Mouse (Mus musculus) MEL-GATA-1-ER (cell line): ENCODE data around the gene Gm44502.
A peak's percentile ranks its signal among the peaks of the same experiment; 100 is the strongest.

Experiments
- DNase-seq: peaks from one replicate; pipeline ENCODE4 v3.0.0-alpha.2; 2012; ENCODE audit warnings: low read depth; ENCODE audit errors: extremely low read depth

The Gm44502 gene

DNA sequence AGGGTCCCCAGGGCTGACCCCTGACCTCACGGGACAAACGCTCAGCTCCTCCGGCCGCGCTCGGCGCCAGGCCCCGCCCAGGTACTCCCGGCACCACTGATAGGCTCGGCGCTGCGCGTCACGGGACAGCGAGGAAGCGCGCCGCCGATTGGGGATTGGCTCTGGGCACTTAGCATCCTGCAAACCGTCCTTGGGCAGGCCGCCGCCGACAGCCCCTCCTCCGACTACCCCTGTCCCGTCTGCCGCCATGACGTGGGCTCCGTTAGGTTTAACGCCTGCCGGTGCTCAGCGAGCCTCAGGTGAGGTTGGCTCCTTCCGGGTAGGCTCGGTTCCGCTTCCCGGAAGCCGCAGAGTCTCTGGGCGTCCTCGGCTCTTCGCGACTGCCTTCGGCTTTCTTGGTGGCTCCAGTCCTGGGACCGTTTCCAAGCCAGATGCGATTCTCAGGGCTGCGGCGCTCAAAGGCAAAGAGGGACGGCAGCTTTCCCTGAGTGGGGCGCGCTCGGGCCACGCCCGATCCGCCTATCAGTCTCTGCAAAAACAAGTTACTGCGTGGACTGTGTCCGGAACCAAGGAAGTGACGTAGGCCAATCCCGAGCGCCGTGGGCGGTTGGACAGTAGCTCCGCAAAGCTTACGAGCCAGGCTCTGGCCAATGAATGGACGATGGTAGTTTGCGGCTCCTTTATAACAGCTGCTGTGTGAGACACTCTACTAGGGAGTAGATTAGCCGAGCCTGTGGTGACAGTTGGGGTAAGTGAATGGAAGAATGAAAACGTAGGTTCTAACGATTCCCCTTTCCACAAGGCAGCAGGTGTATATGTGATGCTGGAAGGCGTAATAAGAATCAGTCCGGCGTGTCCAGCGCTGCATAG is at the start of gene Gm44502, which contains the start of the genes C730034F03Rik and Chkb:
Gm44502 (minus strand) TSS at position 345 of the 870 bp plus-strand sequence.
C730034F03Rik (plus strand) TSS at position 238 of the 870 bp plus-strand sequence.
Chkb (minus strand) TSS at position 557 of the 870 bp plus-strand sequence.
- DNase-seq = peak; percentile 94

DNA sequence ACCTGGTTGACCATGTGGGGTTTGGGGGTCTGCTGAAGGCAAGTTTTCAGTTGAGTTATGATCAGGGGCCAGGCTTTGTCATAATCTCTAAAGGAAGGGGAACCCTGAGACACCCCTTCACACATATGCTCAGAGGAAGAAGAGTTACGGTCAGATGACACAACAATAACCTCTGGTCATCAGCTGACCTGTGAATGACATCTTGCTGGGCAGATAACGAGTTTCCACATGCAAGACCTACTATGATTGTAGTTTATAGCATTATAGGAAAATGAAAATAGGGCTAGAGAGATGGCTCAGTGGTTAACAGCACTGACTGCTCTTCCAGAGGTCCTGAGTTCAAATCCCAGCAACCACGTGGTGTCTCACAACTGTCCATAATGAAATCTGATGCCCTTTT is 49.1 kb upstream of the Gm44502 start:
- DNase-seq = no peak

DNA sequence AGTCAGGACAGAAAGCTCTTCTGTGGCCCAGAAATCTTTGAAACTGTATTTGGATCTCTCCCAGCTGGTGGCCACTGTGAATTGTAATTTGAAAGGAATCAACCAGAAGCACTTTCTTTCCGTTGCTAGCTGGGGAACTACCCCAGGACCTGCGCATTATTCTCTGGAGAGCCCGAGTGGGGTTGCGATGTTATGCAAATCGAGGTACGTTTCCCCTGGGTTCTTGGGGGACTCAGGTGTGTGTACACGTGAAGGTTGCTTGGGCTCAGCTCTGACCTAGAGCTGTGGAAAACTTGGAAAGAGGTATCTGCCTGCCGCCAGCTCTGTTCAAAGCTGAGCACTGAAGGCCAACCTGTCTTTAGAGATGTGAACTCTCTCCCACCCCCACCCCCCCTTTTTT is 48.3 kb upstream of the Gm44502 start:
- DNase-seq = no peak

DNA sequence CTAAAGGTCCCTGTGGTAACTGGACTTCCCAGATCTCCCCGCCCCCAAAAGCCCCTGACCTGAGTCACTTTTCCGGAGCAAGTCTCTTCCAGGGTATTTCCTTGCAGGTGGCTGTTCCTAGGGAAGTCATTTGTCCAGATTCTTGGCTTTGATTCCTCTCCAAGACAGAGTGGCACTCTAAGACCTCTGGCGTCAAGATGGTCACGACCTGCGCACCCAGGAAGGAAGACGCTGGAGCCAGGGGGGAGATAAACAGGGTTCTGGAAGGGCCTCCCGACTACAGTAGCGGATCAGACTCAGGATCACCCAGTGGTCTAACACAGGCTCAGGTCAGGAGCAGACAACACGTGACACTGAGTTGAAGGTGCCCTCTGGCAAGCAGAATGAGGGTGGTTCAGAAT is 47.6 kb upstream of the Gm44502 start, which contains the start of gene Arsa:
Arsa (minus strand) TSS at position 335 of the 401 bp plus-strand sequence.
- no peak for DNase-seq

DNA sequence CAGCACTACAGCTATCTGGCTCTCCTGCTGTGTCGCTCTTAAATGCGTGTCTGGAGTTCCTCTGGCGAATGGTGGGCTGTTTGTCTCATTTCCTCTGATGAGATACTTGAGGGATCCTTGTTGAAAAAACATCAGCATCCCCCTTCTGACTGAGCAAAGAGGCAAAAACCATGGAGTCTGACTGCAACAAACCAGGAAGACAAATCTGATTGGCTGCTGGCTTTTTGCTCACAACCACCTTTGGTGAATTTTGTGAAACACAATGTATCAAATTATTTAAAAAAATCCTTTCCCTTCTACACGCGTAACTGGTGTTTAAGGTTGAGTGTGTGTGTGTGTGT is 46.9 kb upstream of the Gm44502 start:
- peak; percentile 82 for DNase-seq

DNA sequence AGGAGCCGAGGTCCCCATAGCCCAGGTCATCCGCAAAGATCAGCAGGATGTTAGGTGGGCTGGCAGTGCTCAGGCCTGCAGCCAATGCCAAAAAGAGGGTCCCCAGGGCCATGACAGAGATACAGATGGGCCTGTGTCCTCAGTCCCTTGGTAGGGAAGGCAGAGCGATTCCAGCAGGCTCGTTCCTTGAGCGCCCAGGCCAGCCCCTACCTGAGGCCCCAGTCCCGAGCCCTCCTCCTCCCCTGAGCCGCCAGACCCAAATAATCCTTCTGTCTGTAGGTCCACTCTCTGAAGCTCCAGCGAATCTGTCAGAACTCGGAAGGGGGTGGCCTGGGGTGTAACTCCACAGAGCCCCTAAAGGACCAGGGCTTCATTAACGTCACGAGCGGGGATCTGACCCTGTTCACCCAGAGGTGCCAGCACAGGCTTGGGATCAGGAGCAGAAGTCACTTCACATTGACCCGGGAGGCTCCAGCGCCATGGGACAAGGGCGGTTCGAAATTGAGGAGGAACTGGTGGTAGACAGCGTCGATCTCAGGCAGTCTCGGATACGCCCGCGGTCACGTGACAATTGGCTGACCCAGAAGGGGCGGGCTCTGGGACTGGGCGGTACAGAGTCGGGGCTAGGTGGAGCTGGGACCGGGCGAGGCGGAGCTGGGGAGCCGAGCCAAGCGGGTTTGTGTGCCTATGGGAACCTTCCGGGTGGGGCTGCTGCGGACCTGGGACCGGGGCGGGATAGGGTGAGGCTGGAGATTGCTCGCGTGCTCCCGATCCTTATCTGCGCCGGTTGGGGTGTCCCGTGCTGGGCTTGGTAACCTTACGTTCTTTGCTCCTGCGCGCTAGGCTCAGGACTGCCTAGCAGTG is 46.3 kb upstream of the Gm44502 start:
- DNase-seq = peak; percentile 82

DNA sequence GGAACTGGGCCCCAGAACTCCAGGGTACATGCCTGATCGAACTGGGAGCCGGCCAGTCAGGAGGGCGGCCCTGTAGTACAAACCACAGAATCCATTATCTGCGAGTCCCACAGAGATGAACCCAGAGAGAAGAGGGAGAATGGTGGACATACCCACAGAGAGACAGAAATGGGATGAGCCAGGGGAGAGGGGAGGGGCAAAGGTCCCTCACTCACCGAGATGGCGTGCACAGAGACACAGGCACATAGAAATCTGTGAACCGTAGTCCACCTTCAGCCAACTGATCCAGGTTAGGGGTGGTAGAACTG is 45.8 kb upstream of the Gm44502 start:
- DNase-seq = no peak

DNA sequence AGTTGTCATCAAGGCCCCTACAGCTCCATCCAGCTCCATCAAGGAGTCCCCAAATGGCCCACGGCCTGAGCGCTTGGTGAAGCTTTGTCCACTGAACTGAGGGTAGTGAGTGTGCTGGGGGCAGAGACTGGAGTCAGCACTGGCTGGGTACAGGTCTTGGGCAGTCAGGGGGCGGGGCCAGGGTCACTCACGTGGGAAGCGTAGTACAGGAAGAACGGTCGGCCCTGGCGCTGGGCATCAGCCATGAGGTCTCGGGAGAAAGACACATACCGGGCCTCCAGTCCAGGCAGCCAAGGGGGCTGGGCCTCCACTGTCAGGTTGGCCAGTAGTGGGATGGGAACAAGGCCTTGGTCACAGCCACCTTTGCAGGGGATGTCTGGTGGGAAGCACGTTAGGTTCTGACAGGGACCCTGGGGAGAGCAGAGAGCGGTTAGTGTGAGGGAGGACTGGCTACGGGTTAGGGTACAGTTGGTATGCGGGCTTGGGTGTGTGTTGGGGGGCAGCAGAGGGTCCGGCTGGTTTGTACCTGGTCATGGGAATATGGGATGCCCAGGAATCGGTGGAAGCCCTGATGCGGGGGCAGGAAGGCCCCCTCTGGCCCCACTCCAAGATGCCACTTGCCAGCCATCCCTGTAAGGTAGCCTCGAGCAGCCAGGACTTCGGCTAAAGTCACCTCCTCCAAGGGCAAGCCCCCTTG is 45.2 kb upstream of the Gm44502 start:
- DNase-seq = no peak

DNA sequence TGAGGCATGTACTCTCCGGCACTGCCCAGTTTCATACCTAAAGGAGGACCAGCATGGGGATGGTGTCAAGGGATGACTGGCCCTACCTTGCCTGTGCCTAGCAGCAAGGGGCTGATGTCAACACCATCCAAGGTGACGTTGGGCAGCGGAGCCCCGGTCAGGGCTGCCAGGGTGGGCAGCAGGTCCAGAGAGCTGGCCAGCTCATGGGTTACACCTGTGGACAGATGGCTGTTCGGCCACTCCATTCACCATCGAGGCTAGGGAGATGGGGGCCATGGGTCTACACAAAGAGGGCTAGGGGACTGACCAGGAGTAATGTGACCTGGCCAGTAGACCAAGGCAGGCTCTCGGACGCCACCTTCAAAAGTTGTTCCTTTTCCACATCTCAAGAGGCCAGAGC is 44.4 kb upstream of the Gm44502 start:
- DNase-seq = no peak

DNA sequence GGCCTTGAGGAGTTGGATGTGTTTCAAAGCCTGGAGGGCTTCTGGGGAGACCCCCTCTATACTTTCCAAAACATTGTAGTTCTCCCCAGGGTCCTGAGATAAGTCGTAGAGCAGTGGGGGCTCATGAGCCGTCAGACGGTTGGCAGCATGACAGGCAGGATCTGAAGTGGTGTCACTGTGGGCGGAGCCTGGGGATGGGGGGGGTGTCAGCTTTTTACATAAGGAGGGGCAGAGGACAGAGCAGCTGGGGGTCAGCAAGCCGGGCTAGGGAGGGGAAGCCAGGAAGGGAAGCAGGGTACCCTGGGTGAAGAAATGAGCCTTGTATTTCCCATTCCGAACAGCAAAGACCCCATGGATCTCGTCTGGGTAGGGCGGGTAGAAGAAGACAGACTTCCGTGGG is 43.9 kb upstream of the Gm44502 start:
- no peak for DNase-seq

DNA sequence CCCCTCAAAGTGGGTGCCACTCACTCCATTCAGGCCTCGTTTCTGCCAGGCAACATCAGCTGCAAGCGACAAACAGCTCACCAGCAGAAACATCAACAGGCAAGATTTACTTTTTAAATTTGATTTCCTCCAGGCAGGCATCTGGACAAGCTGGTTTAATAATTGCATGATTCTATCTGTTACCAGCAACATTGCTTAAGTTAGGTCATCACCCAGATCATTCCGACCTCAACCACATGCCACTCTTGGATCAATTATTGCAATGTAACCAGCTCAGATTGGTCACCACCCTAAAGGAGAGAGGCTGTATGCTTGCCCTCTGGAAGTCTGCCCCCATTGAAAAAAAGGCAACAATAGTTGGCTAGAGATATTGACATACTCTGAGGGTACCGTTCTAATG is 42.0 kb upstream of the Gm44502 start:
- no peak for DNase-seq

DNA sequence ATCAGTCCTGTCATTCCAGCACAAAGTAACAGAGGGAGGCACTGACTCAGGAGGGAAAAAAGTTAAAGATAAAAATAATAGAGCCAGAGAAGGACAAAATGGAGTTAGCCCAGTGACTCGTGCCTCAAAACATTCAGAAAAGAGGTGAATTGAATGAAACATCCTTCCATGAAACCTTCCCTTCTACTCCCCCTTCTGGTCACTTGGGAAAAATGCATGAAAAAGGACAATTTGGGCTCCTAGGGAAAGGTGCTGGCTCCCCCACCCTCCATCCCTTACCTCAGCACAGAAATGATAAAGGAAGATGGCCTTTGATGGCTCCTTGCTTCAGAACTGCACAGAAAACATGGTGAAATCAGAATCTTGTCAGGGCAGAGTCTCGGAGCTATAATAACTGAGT is 39.1 kb upstream of the Gm44502 start:
- DNase-seq = no peak

DNA sequence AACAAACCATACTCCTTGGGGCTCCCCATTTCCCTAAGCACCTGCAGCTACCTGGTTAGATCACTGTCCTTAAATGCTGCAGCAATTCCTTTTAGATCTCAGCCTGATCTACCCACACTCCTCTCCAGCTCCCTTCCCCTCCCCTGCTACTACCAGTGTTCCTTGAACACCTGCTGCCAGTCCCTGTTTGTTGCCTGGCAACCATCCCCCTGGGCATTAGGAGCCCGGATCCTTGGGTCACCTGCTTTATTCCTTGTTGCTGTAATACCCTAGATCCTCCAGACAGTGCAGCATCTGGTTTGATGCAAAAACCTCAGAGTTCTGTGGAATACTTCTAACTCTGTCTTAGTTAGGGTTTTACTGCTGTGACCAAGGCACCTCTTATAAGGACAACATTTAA is 35.6 kb upstream of the Gm44502 start:
- DNase-seq = no peak

DNA sequence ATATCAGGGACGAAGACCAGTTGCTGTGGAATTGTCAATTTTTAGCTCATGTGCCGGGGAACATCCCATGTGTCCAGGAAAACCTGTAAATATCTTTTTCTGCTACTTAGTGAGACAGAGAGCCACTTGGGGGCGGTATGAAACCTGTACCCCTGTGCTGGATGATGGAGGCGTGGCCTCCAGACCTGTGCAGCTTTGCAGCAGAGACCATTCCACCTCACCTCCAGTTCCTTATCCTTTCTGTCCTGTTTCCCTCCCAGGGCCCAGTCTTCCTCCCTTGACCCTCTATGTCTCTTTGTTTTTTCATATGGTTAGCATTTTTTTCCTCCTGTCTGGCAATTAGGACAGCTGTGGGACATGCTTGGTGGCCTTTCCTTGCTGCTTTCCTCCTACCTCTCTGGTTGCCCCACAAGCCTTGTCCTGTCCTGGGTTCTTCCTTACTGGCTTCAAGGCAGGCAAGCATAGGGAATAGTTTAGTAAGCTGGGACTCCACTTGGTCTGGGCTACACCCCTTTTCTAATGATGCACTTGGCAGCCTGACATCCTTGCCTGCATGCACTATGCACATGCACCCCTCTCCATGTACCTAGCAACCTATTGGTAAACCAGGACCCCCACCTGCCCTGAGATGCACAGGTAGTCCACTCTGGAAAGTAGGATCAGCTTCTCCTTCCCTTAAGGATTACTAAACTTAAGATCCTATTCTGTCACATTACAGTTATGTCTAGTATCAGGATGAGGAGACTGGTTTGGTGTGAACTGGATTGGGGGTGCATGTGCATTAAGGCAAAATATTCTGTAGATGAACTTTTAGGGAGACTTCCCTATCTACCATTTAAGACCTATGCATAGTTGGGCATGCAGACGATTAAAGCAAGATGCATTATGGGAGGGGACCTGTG is 34.1 kb upstream of the Gm44502 start:
- no peak for DNase-seq

DNA sequence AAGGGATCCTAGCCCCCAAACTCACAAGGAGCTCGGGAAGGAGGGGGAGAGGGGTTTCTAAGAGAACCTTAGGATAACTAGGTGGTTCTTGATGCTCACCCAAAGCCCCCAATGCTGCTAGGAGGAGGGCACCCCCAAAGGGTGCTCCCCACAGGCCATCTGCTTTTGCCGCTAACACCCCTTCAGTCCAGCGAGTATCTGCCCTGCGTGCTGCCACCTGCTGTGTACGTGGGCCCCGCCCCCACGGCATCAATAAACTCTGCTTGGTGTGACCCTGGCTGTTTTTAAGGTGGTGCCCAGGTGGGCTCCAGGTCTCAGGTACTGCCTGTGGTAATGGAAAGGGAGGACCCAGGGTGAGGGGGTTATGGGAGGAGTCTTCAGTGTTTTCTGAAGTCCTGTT is 32.7 kb upstream of the Gm44502 start:
- no peak for DNase-seq

DNA sequence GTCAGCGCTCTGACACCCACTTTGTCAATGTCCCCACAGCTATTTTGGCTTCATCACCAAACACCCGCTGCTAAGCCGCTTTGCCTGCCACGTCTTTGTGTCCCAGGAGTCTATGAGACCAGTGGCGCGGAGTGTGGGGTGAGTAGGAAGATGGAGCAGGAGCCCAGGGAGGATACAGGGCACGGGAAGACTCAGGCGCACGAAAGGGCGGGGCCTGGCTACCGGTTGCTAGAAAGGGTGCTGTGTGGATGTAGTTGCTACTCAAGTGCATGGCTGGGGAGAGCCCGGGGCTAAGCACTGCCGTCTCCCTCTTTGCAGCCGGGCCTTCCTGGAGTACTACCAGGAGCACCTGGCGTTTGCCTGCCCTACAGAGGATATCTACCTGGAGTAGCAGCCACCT is 31.8 kb upstream of the Gm44502 start:
- no peak for DNase-seq

DNA sequence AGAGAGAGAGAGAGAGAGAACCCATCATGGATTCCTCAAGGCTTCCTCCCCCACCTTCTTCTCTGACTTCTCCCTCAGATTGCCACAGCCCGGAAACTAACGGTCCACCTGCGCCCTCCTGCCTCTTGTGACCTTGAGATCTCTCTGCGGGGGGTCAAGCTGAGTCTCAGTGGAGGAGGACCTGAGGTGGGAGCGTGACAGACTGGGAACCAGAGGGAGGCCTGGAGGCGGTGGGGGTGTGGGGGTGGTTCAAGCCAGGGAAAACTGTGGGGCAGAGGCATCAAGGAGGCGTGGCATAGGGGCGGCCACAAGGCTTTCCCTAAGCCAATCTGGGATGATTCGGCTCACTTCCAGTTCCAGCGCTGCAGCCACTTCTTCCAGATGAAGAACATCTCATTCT is 30.8 kb upstream of the Gm44502 start:
- DNase-seq = no peak

DNA sequence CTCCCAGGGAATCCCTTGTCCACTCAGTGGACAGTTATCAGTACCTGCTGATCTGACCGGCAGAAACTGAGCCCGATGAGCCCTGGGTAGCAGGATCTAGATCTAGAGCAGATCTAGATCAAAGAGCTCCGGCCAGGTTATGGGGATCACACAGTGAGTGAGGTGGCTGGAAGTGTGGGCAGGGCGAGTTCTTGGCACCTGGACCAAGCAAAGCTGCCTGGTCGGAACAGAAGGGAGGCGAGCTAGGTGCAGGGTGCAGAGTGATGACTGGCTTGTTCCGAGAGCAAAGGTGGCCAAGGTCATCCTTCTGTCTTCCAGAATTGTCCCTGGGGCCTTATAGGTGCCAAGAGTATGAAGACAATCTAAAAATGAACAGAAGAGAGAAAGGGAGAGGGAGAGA is 30.3 kb upstream of the Gm44502 start:
- no peak for DNase-seq

DNA sequence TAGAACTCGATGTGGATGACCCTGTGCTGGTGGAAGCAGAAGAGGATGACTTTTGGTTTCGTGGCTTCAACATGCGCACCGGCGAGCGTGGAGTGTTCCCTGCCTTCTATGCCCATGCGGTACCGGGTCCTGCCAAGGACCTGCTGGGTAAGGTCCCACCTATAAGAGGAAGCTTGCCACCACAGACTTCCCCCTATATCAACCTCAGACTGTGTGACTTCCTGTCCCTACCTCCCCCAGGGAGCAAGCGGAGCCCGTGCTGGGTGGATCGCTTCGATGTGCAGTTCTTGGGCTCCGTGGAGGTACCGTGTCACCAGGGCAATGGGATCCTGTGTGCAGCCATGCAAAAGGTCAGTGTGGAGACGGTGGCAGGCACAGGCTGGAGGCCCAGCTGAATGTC is 29.4 kb upstream of the Gm44502 start:
- no peak for DNase-seq

DNA sequence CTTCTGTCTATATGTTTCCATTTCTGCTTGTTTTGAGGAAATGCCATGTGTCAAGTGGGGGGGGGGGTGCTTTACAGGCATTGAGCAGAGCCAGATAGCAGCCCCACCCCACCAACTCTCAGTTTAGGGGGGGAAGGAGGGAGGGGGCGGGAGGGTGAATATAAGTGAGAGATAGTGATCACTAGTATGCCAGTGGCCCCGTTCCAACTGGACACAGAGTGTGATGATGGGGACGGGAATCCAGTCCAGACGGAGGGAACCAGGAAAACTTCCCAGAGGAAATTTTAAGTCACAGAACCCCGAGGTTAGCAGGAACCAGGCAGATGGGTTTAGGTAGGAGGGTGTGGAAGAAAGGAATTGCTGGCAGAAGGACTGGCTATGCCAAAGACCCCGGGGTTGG is 26.1 kb upstream of the Gm44502 start:
- DNase-seq = no peak

DNA sequence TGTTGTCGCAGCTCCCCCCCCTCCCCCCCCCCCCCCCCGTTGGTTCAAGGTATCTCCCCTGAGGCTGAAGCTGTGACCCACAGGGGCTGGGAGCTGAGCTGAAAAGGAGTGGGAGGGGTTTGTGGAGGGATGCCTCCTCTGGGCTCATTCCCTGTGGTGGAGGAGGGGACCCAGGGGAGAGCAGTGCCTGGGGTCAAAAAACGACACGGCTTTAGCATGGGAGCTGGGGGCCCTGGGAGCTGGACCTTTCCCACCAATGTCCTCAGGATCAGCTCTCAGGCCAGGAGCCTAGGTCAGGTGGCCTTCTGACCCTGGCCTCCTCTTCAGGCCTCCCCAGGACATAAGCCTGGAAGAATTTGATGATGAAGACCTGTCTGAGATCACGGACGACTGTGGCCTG is 25.4 kb upstream of the Gm44502 start:
- no peak for DNase-seq
